Mouse (Mus musculus) R1 (cell line): ENCODE data around the gene Dock4.

Experiments
- DNase-seq: peaks from one replicate; pipeline ENCODE4 v3.0.0-alpha.2; 2018; ENCODE audit warnings: low read depth, low spot score

The Dock4 gene

DNA sequence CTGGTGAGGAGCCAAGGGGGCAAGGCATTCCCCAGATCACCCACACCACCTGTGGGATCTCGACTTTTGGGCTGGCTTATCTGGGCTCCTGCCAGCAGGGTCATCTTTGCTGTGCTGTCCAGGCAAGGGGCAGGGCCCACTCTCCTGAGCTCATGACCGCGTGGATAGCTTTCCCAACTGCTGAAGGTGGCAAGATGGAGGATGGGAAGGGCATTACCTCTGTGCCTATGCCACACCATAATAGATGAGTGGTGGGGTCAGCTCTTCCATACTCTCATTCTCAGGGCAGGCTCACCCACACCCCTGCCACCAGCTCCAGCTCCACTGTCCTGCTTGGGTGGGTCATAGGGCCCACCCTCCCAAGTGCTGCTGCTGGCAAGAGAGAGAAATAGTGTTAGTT lies 439.2 kb downstream of the Dock4 start:
- DNase-seq = no peak

DNA sequence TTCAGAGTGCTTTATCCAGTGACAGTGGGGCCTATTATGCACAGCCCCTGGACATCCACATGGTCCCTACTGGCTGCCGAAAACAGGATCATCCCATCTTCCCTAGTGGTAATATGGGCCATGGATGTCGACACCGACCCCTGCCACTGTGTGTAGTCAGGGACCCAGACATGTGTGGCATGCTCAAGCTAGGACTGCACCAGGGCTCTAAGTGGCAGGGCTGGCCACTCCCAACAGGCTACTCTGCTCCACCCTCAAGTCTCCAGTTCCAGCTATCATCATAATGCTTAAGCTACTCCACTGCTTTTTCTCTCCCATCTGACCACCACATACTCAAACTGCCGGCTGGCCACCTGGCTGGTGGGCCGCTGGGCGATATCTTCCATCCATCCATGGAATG lies 439.6 kb downstream of the Dock4 start:
- DNase-seq = no peak

DNA sequence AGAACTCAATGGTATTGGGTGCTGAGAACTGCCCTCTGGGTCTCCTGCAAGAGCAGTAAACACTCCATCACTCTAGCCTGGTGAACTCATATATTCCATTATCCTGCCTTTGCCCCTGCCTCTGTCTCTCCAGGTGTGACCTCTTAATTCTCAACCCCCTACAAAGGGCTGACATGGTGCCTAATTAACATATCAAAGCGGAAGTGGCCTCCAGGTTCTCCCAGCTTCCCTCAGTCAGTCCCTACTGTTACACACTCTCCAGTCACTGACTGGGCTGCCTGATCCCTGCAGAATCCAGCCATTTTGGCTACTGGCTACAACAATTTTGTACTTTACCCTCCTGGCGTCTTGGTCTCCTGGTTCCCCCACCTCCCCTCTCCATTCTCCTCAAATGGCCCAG lies 441.7 kb downstream of the Dock4 start:
- DNase-seq = peak; percentile 71

GRCm38 (mm10) chr12:40888261-40888791 lies 442.6 kb downstream of the Dock4 start:
- peak; percentile 91 for DNase-seq

- DNase-seq = peak; percentile 75
Measured at GRCm38 (mm10) chr12:40888829-40889228, 443.1 kb downstream of the Dock4 start.

DNA sequence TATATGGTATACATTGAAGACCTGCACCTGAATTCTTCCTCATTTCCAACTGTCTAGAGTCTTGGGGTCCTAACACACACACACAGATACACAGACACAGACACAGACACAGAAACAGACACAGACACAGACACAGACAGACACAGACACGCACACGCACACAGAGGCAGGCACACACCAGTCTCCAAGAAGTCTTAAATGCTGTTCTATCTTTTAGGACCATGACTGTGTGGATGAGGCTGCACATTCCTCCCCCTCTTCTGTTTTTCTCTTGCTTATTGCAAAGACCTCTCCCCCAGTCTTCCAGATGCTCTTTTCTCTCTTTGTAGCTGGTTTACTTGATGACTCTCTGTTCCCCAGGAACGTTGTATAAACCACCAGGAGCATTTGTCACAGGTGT lies 443.8 kb downstream of the Dock4 start:
- DNase-seq = no peak

- no peak for DNase-seq
Measured at GRCm38 (mm10) chr12:40891168-40891567, 445.4 kb downstream of the Dock4 start.

DNA sequence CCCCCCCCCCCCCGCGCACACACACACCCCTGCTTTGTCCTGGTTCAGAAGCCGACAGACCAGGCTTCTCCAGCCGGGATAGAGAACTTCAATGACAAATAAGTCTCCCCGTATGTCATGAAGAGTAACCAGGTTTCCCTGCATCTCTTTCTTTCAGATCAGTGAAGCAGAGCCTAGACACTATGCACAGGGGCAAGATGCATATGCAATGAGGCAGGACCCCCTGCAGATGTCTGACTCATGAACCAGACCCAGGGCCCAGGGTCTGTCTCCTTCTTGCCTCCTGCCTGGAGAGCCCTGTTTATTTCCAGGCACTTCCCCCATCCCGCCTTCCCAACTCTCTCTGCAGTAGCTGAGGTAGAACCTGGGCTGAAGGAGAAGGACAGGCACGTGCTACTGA lies 448.0 kb downstream of the Dock4 start:
- peak; percentile 78 for DNase-seq

DNA sequence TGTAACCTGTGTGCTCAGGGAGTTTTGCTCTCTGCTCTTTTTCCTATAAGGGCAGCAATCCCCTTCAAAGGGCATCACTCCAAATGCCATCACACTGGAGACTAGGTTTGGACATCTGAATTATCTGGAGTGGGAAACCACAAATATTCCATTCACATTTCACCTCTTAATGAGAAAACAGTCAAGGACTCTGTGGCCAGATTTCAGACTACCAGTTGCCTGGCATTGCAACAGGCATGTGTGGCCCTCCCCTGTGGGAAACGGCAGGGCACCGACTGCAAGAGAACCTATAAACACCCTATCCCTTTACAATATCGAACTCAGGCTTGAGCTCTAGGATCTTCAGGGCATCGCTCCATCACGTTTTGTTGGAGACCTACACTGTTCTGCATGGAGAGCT lies 448.9 kb downstream of the Dock4 start:
- no peak for DNase-seq
